Mouse (Mus musculus) adipocyte (in vitro differentiated cells): ENCODE data around the gene Gdf7.
A peak's percentile ranks its signal among the peaks of the same experiment; 100 is the strongest.

Source experiments
- DNase-seq: peaks from one replicate; pipeline ENCODE4 v3.0.0-alpha.2; 2016; ENCODE audit warnings: low spot score

The Gdf7 gene

GRCm38 (mm10) chr12:8327675-8328053, 25.9 kb upstream of the Gdf7 start:
- peak; percentile 57 for DNase-seq

- DNase-seq = peak; percentile 92
Measured at GRCm38 (mm10) chr12:8326825-8327674, 25.3 kb upstream of the Gdf7 start.

GRCm38 (mm10) chr12:8325943-8326522, 24.3 kb upstream of the Gdf7 start:
- peak; percentile 48 for DNase-seq

GRCm38 (mm10) chr12:8325245-8325942, 23.6 kb upstream of the Gdf7 start:
- peak; percentile 20 for DNase-seq

GRCm38 (mm10) chr12:8324086-8324485, 22.3 kb upstream of the Gdf7 start:
- no peak for DNase-seq

- no peak for DNase-seq
Measured at GRCm38 (mm10) chr12:8321506-8321905, 19.8 kb upstream of the Gdf7 start.

GRCm38 (mm10) chr12:8320084-8320713, 18.4 kb upstream of the Gdf7 start:
- peak; percentile 71 for DNase-seq

GRCm38 (mm10) chr12:8316541-8316940, 14.8 kb upstream of the Gdf7 start:
- no peak for DNase-seq

GRCm38 (mm10) chr12:8313773-8314172, 12.0 kb upstream of the Gdf7 start:
- no peak for DNase-seq

- DNase-seq = peak; percentile 88
Measured at GRCm38 (mm10) chr12:8313270-8313771, 11.6 kb upstream of the Gdf7 start, which contains the start of gene Hs1bp3. TSS of gene Hs1bp3 (plus strand) at chr12:8313432.

GRCm38 (mm10) chr12:8312266-8312665, 10.5 kb upstream of the Gdf7 start:
- no peak for DNase-seq

GRCm38 (mm10) chr12:8310992-8311391, 9.2 kb upstream of the Gdf7 start:
- no peak for DNase-seq

GRCm38 (mm10) chr12:8306910-8307309, 5.2 kb upstream of the Gdf7 start:
- DNase-seq = no peak

- DNase-seq = peak; percentile 81
Measured at GRCm38 (mm10) chr12:8306432-8306831, 4.7 kb upstream of the Gdf7 start.

- no peak for DNase-seq
Measured at GRCm38 (mm10) chr12:8305258-8305657, 3.5 kb upstream of the Gdf7 start.

GRCm38 (mm10) chr12:8301011-8301814, 541 bp downstream of the Gdf7 start:
- DNase-seq = no peak

- DNase-seq = no peak
Measured at GRCm38 (mm10) chr12:8300521-8300920, 1.2 kb downstream of the Gdf7 start.

GRCm38 (mm10) chr12:8300111-8300480, 1.7 kb downstream of the Gdf7 start:
- DNase-seq = no peak

- DNase-seq = no peak
Measured at GRCm38 (mm10) chr12:8299143-8300110, 2.3 kb downstream of the Gdf7 start.
